Mouse (Mus musculus): Measurements from ENCODE around the gene Rhod.
"Not testable (repeated sequence)": the region's sequence is repeated elsewhere in the genome, so short reads cannot be mapped to it uniquely, and the experiment has no call there.

GRCm38 (mm10) chr19:4454040-4454439 lies 14.8 kb upstream of the Rhod start:
- TF ChIP-seq CTCF (IDR thresholded peaks at IDR 0.05; ENCODE audit: extremely low read depth, insufficient read depth, insufficient read length, insufficient replicate concordance); POLR2A (IDR thresholded peaks at IDR 0.05; ENCODE audit: low read depth, low read length): not testable (repeated sequence)

Measured in spleen, adult 2 months (tissue).